25 mouse cellular contexts compared by ENCODE assay signal in genomic region chr5:115847166-115847565, GRCm38 (mm10). TPM values are rescaled to one million over a fixed set of nuclear protein-coding genes. Genes with fewer than 3 reads are reported as not detected.
DNase-seq lines count a peak whose midpoint lies in the region; ATAC-seq lines count a peak whose summit lies in the region.
"Had no signal": no experiment of that assay in that cellular context is flagged by ENCODE, and none has a peak within 500 bp of the region (broad histone marks: within the 10 kb centered on the region; RNA-seq: fewer than 3 reads in every experiment).

No protein-coding gene starts in this region.

- no peaks in the 10 kb centered on the region for H3K27me3 ChIP-seq in hindbrain, embryonic 12.5 days
- H3K27me3 ChIP-seq in hindbrain, embryonic 14.5 days (ENCODE audit: control insufficient read depth, insufficient read depth, low read length): no peaks in the 10 kb centered on the region
- H3K27me3 ChIP-seq in lung, embryonic 15.5 days: no peaks in the 10 kb centered on the region
- H3K27me3 ChIP-seq in liver, embryonic 15.5 days: no peaks in the 10 kb centered on the region
- H3K27me3 ChIP-seq: embryonic facial prominence, embryonic 12.5 days; limb, embryonic 12.5 days; midbrain, embryonic 15.5 days; neural tube, embryonic 13.5 days had no signal

- H3K4me2 ChIP-seq in hindbrain, embryonic 12.5 days (replicated peaks): 0 out of 2 replicates have a peak overlapping the region, but pooled peaks have one; percentile 3
- no peak overlapping the region for H3K4me2 ChIP-seq in hindbrain, embryonic 14.5 days (replicated peaks)
- peak overlapping the region; percentile 81; the same call in 1 of the 2 replicates for H3K4me2 ChIP-seq in lung, embryonic 15.5 days
- H3K4me2 ChIP-seq in liver, embryonic 15.5 days: peak overlapping the region; percentile 86; the same call in 1 of the 2 replicates
- H3K4me2 ChIP-seq: heart, embryonic 11.5 days; midbrain, embryonic 15.5 days had no signal

- H3K9ac ChIP-seq in hindbrain, embryonic 12.5 days: no peak overlapping the region
- H3K9ac ChIP-seq in hindbrain, embryonic 14.5 days: no peak overlapping the region
- no peak overlapping the region for H3K9ac ChIP-seq in lung, embryonic 15.5 days
- no peak overlapping the region for H3K9ac ChIP-seq in liver, embryonic 15.5 days
- H3K9ac ChIP-seq: embryonic facial prominence, embryonic 12.5 days; midbrain, embryonic 15.5 days; neural tube, embryonic 13.5 days had no signal

- no peak overlapping the region for H3K4me3 ChIP-seq in hindbrain, embryonic 12.5 days
- H3K4me3 ChIP-seq in hindbrain, embryonic 14.5 days (replicated peaks; ENCODE audit: low read length): no peak overlapping the region
- H3K4me3 ChIP-seq in lung, embryonic 15.5 days: no peak overlapping the region
- H3K4me3 ChIP-seq in liver, embryonic 15.5 days (replicated peaks): peak overlapping the region; percentile 98; the same call in 1 of the 2 replicates
- H3K4me3 ChIP-seq: embryonic facial prominence, embryonic 12.5 days; layer of hippocampus, adult 2 months; limb, embryonic 12.5 days; midbrain, embryonic 15.5 days; neural tube, embryonic 13.5 days had no signal

- no peak overlapping the region for H3K27ac ChIP-seq in hindbrain, embryonic 12.5 days
- no peak overlapping the region for H3K27ac ChIP-seq in hindbrain, embryonic 14.5 days
- peak overlapping the region; percentile 44; the same call in 1 of the 2 replicates for H3K27ac ChIP-seq in lung, embryonic 15.5 days
- H3K27ac ChIP-seq in liver, embryonic 15.5 days (replicated peaks): no peak overlapping the region
- H3K27ac ChIP-seq: embryonic facial prominence, embryonic 12.5 days; hindbrain, postnatal 0 days; layer of hippocampus, adult 2 months; limb, embryonic 12.5 days; macrophage; midbrain, embryonic 15.5 days had no signal

- peaks cover 8% of the 10 kb centered on the region for H3K36me3 ChIP-seq in hindbrain, embryonic 12.5 days
- H3K36me3 ChIP-seq in hindbrain, embryonic 14.5 days (replicated peaks; ENCODE audit: control insufficient read depth, insufficient read depth): no peaks in the 10 kb centered on the region
- H3K36me3 ChIP-seq in lung, embryonic 15.5 days: peaks cover 30% of the 10 kb centered on the region
- H3K36me3 ChIP-seq in liver, embryonic 15.5 days (replicated peaks): peaks cover 60% of the 10 kb centered on the region
- H3K36me3 ChIP-seq: midbrain, embryonic 15.5 days; neural tube, embryonic 13.5 days had no signal

- no peak for ATAC-seq in hindbrain, embryonic 12.5 days (ENCODE audit: low FRiP score)
- no peak for ATAC-seq in hindbrain, embryonic 14.5 days (ENCODE audit: low FRiP score)
- no peak for ATAC-seq in lung, embryonic 15.5 days (ENCODE audit: borderline replicate concordance, extremely low read depth, low FRiP score, low TSS enrichment)
- ATAC-seq in liver, embryonic 15.5 days (ENCODE audit: insufficient read depth): no peak
- ATAC-seq: hindbrain, postnatal 0 days; intestine, embryonic 16.5 days; midbrain, embryonic 15.5 days had no signal

- peaks cover 19% of the 10 kb centered on the region for H3K4me1 ChIP-seq in hindbrain, embryonic 12.5 days
- H3K4me1 ChIP-seq in hindbrain, embryonic 14.5 days (replicated peaks; ENCODE audit: control insufficient read depth, insufficient read depth, low read length): peaks cover 11% of the 10 kb centered on the region; the same call in 1 of the 2 replicates
- peaks cover 30% of the 10 kb centered on the region for H3K4me1 ChIP-seq in lung, embryonic 15.5 days
- peaks cover 53% of the 10 kb centered on the region for H3K4me1 ChIP-seq in liver, embryonic 15.5 days (replicated peaks)

- WGBS in hindbrain, embryonic 12.5 days: 88% methylated on average over 8 of the region's 8 CpGs
- 92% methylated on average over 8 of the region's 8 CpGs for WGBS in hindbrain, embryonic 14.5 days
- 66% methylated on average over 8 of the region's 8 CpGs for WGBS in lung, embryonic 15.5 days
- WGBS in liver, embryonic 15.5 days (ENCODE audit: insufficient replicate concordance): 82% methylated on average over 8 of the region's 8 CpGs

- DNase-seq in hindbrain, embryonic 14.5 days (ENCODE audit: low spot score): no peak
- DNase-seq in lung, postnatal 25 days (ENCODE audit: low spot score): no peak
- peak; percentile 67 for DNase-seq in R1 (ENCODE audit: low read depth, low spot score)
- no peak for DNase-seq in frontal cortex, postnatal 10 days (ENCODE audit: low spot score in 2 of 2)
- DNase-seq in cerebellum, postnatal 4 days (ENCODE audit: low spot score in 2 of 2): no peak
- DNase-seq: adrenal gland, adult 2 months; cerebellum, adult 11 months; cerebellum, postnatal 10 days; gastrocnemius, postnatal 14 days; heart, adult 11 months; kidney, adult 9 months; kidney, postnatal 14 days; thymus, postnatal 14 days had no signal

- H3K9me3 ChIP-seq in hindbrain, embryonic 12.5 days (replicated peaks): no peaks in the 10 kb centered on the region
- no peaks in the 10 kb centered on the region for H3K9me3 ChIP-seq in hindbrain, embryonic 14.5 days (ENCODE audit: control insufficient read depth, low read length)
- H3K9me3 ChIP-seq in lung, embryonic 15.5 days: no peaks in the 10 kb centered on the region
- no peaks in the 10 kb centered on the region for H3K9me3 ChIP-seq in liver, embryonic 15.5 days (replicated peaks)
- H3K9me3 ChIP-seq: embryonic facial prominence, embryonic 12.5 days; limb, embryonic 12.5 days; midbrain, embryonic 15.5 days; neural tube, embryonic 13.5 days had no signal

RNA-seq across cellular contexts. Expression of gene Cit, which starts 2.1 kb away (rescaled TPM):
- 30.9 and 35.0 TPM in 2 replicates for polyA plus RNA-seq in hindbrain, embryonic 12.5 days (2016; fragmentation: Nextera tagmentation; extraction: Ambion mirVana)
- 27.0 and 27.5 TPM in 2 replicates for polyA plus RNA-seq in hindbrain, embryonic 14.5 days (2014; fragmentation: Nextera tagmentation; extraction: Ambion mirVana)
- 41.5 and 47.4 TPM in 2 replicates for polyA plus RNA-seq in lung, embryonic 15.5 days (2015; fragmentation: Nextera tagmentation; extraction: Ambion mirVana)
- 36.3 and 36.4 TPM in 2 replicates for polyA plus RNA-seq in liver, embryonic 15.5 days (2015; fragmentation: Nextera tagmentation; extraction: Ambion mirVana)
